Mouse (Mus musculus) heart, postnatal 4 days (tissue): Measurements from ENCODE around the gene Tecpr2. TPM values are rescaled to one million over a fixed set of nuclear protein-coding genes. Genes with fewer than 3 reads are reported as not detected.

Source experiments
- DNase-seq: peaks from one replicate; pipeline ENCODE4 v3.0.0; 2021
- total RNA-seq, 2 experiments: library from RNA; stranded (reverse); gene quantifications; 2 replicates each; pipeline ENCODE4 v1.2.3; 2021

Gene Tecpr2
- total RNA-seq, 2 experiments from 2014 or later = 5.2 to 6.0 TPM

DNA sequence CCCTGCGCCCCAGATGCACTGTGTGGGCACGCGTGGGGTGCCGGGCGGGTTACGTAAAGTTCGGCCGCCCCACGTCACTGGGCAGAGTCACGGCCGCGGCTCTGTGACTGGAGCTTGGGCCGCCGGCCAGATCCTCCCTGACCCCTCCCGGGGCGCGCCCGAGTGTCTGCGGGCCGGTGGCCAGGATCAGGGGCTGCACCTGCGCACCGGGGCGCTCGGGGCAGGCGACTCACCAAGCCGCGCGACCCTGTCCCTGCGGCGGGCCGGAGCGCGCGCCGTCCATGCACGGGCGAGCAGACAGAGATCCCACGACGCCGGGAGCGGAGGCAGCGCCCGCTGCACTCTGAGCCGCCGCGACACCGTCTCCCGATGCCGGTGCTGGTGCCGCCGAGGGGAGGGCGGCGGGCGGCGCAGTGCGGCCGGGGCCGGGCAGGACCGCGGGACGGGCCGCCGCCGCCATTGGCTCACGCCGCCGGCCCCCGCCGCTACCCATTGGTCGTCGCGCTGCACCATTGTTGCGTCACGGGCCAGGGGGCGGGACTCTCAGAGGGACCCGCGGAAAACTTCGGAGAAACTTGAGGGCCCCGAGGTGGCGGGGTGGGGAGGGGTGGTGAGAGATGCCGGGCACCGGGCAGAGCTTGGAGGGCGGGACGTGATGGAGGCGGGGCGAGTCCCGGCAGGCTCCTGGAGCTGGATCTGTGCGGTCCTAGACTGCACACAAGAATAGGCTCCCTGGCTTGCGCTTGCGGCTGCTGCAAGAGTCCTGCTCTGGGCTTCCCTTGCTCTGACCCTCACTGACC, 89.7 kb downstream of the Tecpr2 start, which contains the start of gene Ankrd9:
Gene Ankrd9, minus strand, starts transcription at position 434 of the 800 bp plus-strand sequence.
- DNase-seq = peak; percentile 98

GRCm38 (mm10) chr12:110979808-110980207, 90.7 kb downstream of the Tecpr2 start:
- no peak for DNase-seq

DNA sequence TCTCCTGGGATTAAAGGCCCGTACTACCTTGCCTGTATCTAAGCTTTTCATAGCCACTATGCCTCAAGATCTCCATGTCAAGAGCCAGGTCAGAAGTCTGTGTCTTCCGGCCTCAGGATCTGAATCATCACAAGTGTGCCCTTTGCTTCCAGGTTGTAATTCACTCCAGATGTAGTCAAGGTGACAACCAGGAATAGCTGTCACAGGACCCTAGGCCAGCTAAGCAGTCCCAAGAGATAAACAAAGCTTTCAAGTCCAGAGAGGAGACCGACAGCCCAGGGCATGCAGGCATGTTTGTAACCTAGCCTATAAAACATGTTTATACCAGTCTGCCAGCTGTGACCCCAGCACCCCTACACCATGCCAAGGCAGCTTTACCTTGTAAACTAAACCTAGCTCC, 92.7 kb downstream of the Tecpr2 start:
- no peak for DNase-seq

DNA sequence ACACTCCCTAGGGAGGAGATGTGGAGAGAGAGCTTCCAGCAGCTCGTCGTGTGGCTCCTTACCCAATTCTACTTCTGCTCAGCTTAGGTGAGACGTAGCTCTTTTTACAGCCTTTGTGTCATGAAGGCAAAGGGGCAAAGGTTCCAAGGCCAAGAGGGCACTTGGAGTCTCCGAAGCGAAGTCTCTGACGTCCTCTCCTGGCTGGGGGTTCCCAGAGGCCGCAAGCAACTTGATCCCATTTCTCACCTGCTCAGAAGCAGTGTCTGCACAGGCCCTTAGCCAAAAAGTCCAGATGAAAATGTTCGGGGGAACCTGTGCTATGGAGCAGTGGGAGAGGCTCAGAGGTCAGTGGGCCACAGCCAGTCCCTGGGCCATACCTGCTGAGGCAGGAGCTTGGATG, 94.0 kb downstream of the Tecpr2 start:
- no peak for DNase-seq

- DNase-seq = no peak
Measured at GRCm38 (mm10) chr12:110983714-110984113, 94.7 kb downstream of the Tecpr2 start.

DNA sequence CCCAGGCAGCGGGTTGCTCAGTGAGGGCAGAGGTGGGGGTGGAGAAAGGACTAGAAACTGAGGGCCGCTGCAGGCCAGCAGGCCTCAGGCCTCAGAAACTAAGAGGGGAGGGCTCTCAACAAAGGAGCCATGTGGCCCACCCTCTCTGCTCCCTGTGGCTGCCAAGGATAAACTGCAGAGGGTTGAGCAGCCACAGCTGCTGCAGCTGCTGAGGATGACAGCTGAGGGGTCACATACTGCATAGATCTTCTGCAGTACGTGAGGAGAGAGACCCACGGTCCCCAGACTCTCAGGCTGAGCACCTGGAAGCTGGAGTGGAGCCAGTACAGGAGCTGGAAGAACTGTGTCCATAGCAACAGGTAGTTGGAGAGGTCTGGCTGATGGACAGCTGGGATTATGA, 95.5 kb downstream of the Tecpr2 start:
- no peak for DNase-seq

DNA sequence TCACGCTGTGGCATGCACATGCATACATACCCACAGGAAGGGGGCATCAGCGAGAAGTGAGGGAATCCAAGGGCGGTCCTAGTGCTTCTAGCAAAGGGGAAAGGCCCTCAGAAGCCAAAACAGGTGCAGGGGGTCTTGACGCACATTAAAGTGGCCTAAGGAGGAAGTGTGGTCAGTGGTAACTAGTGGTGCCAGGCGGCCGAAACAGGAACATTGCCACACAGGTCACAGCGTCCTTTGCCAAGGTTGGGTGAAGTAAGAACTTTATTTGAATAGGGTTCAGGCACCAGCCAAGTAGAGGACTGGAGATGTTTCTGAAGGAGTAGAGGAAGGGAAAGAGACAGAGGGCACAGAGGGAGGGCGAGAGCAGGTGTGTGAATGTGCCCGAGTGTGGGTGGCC, 96.1 kb downstream of the Tecpr2 start:
- no peak for DNase-seq

GRCm38 (mm10) chr12:110986536-110987425, 97.7 kb downstream of the Tecpr2 start:
- peak; percentile 41 for DNase-seq

DNA sequence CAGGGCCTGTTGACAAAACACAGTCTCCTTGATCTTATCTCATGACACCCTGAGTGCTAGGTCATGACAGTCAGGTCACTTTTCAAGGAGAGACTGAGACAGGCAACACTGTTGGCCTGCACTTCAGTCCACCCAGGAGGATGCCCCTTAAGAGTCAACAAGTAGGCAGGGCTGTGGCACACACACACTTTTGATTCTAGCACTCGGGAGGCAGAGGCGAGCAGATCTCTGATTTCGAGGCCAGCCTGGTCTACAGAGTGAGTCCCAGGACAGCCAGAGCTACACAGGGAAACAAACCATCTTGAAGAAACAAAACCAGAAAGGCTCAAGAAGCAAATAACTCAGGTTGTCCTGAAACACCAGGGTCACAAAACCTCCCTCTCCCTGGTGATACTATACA, 100.3 kb downstream of the Tecpr2 start:
- no peak for DNase-seq

DNA sequence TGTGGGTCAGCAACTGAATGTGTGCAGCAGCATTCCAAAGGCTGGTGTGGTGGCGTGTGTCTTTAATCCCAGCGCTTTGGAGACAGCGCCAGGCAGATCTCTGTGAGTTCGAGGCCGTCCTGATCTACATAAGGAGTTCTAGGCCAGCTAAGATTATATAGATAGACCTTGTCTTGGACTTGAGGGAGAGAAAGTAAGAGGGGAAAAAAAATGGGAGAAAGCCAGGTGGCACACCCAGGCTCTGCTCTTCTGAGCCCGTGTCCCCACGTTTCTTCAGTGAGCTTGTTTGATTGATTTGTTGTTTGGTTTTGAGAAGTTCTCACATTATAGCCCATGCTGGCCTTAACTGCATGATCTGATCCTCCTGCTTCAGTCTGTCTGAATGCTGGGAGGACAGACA, 101.4 kb downstream of the Tecpr2 start:
- DNase-seq = no peak

DNA sequence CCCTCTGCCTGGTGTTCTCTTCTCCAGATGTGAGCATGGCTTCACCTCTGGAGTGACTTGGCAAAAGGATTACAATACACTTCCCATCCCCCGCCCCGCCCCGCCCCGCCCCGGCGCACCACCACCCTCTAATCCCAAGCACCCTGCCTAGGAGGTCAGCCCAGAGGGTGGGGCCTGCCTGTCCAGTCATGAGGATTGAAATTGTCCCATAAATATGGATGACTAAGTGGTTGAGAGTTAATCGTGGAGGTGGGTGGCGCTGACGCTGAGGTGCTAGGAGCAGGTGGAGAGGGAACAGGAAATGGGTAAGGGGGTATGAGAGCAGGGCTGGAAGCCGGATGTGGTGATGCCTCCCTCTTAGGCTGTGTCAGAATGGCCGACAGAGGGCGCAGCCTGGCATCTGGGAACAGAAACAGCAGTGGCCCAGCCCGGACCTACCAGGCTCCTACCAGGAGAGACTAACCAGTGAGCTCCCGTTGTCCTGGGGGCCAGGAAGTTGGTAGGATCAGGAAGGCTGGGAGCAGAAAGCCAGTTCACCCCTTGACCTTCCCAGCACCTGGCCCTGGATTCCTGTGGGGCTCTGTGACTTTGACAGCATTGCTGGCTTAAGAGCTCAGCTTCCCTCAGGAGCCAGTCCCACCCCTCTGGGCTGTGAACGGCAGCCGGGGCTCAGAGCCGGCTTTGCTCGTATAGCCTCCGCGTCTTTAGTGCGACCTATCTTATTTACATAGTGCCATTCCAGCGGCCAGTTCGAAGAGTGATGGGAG, 102.5 kb downstream of the Tecpr2 start:
- peak; percentile 84 for DNase-seq

DNA sequence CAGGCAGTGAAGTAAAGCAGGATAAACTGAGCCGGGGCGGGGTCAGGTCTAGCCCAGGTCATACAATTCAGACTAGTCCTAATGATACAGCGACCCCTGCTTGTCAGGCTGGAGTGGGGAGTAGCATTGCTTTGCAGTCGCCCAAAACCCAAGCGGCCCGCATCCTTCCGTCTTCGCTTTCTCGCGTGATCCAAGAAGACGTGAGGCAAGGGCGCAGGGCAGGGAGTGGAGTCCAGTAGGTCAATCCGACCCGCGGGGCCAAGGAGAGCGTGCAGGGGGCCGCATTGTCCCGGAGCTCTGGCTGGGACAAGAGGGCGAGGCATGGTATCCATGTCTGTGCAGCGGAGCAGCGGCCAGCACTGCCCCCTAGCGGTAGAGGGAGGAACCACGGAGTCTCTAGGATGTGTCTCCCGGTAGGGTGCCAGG, 103.1 kb downstream of the Tecpr2 start:
- peak; percentile 96 for DNase-seq

DNA sequence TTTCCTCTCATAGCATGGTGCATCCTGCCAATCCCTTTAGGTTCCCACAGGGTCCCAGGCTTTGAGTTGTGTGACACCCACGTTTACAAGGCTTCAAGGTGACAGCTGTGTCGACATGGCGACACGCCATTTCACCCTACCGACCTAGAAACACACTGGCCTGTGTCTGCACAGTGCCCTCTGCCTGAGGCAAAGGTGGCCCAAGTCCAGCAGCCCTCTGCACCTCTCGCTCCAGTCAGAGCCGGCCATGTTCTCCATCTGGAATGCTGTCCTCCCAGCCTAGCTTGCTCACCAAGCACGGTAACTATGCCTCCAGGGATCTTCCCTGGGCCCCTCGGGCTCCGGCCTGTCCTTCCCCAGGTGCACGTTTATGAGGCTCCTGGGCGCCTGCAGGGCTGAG, 103.7 kb downstream of the Tecpr2 start:
- DNase-seq = no peak

DNA sequence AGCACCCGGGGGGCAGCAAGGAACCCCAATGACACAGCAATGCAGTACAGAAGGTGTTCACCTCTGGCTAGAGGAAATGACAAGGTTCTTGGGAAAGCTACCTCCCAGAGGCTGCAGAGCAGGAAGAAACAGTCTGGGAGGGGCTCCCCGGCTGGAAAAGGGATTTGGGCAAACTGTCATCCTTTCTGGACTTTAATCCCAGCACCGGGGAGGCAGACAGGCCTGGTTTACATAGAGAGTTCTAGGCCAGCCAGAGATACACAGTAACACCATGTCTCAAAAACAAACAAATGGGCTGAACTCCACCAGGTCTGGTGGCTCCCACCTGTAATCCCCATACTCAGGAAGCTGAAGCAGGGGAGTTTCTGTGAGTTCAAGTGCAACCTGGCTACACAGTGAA, 104.2 kb downstream of the Tecpr2 start:
- no peak for DNase-seq

- DNase-seq = no peak
Measured at GRCm38 (mm10) chr12:110994666-110995065, 105.6 kb downstream of the Tecpr2 start.

DNA sequence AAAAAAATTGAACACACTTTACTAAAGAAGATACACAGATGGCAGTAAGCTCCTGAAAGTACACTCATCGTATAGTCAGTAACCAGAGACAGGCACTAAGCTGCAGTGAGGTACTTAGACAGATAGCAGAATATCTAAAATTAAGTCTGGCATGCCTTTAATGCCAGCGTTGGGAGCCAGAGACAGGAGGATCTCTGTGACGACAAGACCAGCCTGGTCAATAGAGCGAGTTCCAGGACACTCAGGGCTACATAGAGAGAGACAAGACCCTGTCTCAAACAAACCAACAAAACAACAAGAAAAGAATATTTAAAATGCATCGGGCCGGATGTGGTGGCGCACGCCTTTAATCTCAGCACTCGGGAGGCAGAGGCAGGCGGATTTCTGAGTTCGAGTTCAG, 109.0 kb downstream of the Tecpr2 start:
- no peak for DNase-seq

- DNase-seq = no peak
Measured at GRCm38 (mm10) chr12:110999820-111000219, 110.8 kb downstream of the Tecpr2 start.

DNA sequence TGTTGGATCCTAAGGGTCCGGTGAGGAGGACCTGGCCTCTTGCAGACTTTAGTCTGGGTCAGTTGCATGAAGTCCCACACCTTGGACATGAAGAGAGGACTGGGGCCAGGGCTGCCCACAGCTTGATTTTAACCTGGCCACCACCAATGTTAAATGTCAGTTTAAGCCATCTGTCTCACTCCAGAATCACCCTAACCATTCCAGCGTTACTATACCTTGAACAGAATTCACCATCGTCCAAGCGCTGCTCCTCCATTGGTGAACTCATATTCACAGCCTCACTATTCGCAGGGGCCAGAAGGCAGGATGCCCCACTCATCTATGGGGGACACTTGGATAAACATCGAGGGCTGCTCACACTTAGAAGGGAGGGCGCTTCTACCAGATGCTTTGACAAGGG, 111.9 kb downstream of the Tecpr2 start:
- DNase-seq = no peak

DNA sequence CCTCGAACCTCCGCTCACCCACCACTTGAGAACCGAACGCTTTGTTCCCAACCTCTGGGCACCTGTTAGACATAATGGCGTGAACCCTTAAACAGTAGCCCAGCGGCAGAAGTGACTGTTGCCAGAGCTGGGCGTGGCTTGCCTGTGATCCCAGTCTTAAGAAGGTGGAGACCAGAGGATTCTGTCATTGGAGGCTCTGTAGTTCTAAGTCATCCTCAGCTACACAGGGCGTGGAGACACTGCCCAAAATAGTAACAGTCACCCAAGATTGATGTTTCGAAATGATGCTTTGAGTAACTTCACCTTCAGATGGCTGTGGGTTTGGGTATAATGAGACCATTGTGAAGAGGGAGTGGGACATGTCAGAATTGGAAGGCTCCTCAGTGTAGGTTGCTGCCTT, 115.1 kb downstream of the Tecpr2 start:
- no peak for DNase-seq

- DNase-seq = no peak
Measured at GRCm38 (mm10) chr12:111005803-111006202, 116.7 kb downstream of the Tecpr2 start.

DNA sequence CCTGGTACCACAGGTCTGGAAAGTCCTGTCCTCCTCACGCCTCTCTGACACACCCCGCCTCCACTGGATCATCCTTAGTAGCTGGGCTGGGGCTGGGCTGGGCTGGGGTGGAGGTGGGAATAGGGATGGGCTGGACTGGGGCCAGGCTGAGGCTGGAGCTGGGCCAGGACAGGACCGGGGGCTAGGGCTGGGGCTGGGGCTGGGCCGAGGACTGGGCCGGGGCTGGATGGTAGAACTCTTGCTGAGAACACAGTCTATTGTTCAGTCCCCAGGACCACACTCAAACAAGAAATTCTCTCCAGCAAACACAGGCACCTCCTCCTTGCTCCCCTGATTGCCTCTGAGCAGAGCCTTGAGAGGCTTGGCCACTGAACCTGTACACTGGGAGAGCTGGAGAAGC, 117.3 kb downstream of the Tecpr2 start:
- DNase-seq = no peak
